Mouse (Mus musculus) limb, embryonic 11.5 days (tissue): ENCODE data around the gene Pde12. TPM values are rescaled to one million over a fixed set of nuclear protein-coding genes. Genes with fewer than 3 reads are reported as not detected.
"Not testable (repeated sequence)": the region's sequence is repeated elsewhere in the genome, so short reads cannot be mapped to it uniquely, and the experiment has no call there.

Source experiments
- ATAC-seq: fragments of 200-750 bp; cut with Nextera tagmentation; 2 replicates; pipeline ENCODE4 v1.8.0; 2017; ENCODE audit warnings: low read depth; ENCODE audit not compliant: insufficient number of reproducible peaks, low FRiP score, low TSS enrichment
- DNase-seq: peaks from one replicate; pipeline ENCODE4 v3.0.0-alpha.2; 2015; ENCODE audit warnings: low spot score
- H3K27ac ChIP-seq: fragments of 300-500 bp; sonication (generic); replicated peaks from 2 replicates; pipeline ENCODE4 v1.5.1; 2014; ENCODE audit warnings: low read depth, mild to moderate bottlenecking, low read length
- H3K27me3 ChIP-seq: fragments of 300-500 bp; sonication (generic); 2 replicates; pipeline ENCODE4 v1.6.1; 2014; ENCODE audit warnings: mild to moderate bottlenecking, low read length, mixed read lengths; ENCODE audit not compliant: control insufficient read depth, insufficient read depth
- H3K36me3 ChIP-seq: fragments of 300-500 bp; sonication (generic); 2 replicates; pipeline ENCODE4 v1.6.1; 2014; ENCODE audit warnings: mild to moderate bottlenecking, low read length, moderate library complexity, mixed read lengths; ENCODE audit not compliant: control insufficient read depth, insufficient read depth
- H3K4me1 ChIP-seq: fragments of 300-500 bp; sonication (generic); 2 replicates; pipeline ENCODE4 v1.6.1; 2014; ENCODE audit warnings: low read length, mixed read lengths; ENCODE audit not compliant: control insufficient read depth, insufficient read depth
- H3K4me2 ChIP-seq: fragments of 300-500 bp; sonication (generic); 2 replicates; pipeline ENCODE4 v1.6.1; 2014; ENCODE audit warnings: low read depth, mild to moderate bottlenecking, moderate library complexity; ENCODE audit not compliant: severe bottlenecking
- H3K4me3 ChIP-seq: fragments of 300-500 bp; sonication (generic); 2 replicates; pipeline ENCODE4 v1.5.1; 2014; ENCODE audit warnings: low read depth, low read length
- H3K9ac ChIP-seq: fragments of 300-500 bp; sonication (generic); 2 replicates; pipeline ENCODE4 v1.6.1; 2014; ENCODE audit warnings: mild to moderate bottlenecking, low read length
- H3K9me3 ChIP-seq: fragments of 300-500 bp; sonication (generic); 2 replicates; pipeline ENCODE4 v1.6.1; 2016; ENCODE audit warnings: low read length; ENCODE audit not compliant: control insufficient read depth
- WGBS: fragments of 180-500 bp; shearing (Covaris S2); extraction: QIAGEN DNeasy Blood & Tissue Kit; methylation state at CpG from one replicate; pipeline ENCODE4 v1.1.7; 2014; 5-methylcytosine and 5-hydroxymethylcytosine counted together
- polyA plus RNA-seq: library from polyadenylated mRNA; unstranded; fragments of >200 nt; fragmentation: Nextera tagmentation; extraction: Ambion mirVana; gene quantifications from 2 replicates; pipeline ENCODE4 v1.2.1, GENCODE M21; 2014

Pde12 gene
- 12.7 and 13.5 TPM in 2 replicates for polyA plus RNA-seq

GRCm38 (mm10) chr14:26669292-26670073 lies at the start of gene Pde12:
Gene Pde12 (minus strand): TSS chr14:26669883.
- peak within 1 kb of the TSS; percentile 77 for H3K27ac ChIP-seq
- peak within 1 kb of the TSS; percentile 96 for H3K4me3 ChIP-seq
- peak within 1 kb of the TSS; percentile 81 for H3K9ac ChIP-seq
- DNase-seq (peak; percentile 89), ATAC-seq (peak; percentile 87; the same call in 1 of the 2 replicates)
- H3K4me2 ChIP-seq = peak within 1 kb of the TSS; percentile 91
- under 1% methylated on average over 70 of the region's 70 CpGs for WGBS
- H3K9me3 ChIP-seq = no peaks in the 10 kb centered on the region
- H3K36me3 ChIP-seq = peaks cover 5% of the 10 kb centered on the region; the same call in 1 of the 2 replicates
- H3K4me1 ChIP-seq = 0 out of 2 replicates have a peak, but pooled peaks cover 3% of the 10 kb centered on the region
- H3K27me3 ChIP-seq = no peaks in the 10 kb centered on the region

GRCm38 (mm10) chr14:26705246-26705645 lies 35.6 kb upstream of the Pde12 start:
- H3K9ac ChIP-seq, H3K4me2 ChIP-seq, H3K4me1 ChIP-seq, H3K36me3 ChIP-seq, H3K27me3 ChIP-seq, ATAC-seq, H3K9me3 ChIP-seq, H3K27ac ChIP-seq, DNase-seq, H3K4me3 ChIP-seq: not testable (repeated sequence)
- WGBS = 86% methylated on average over 5 of the region's 5 CpGs

GRCm38 (mm10) chr14:26697912-26698311 lies 28.2 kb upstream of the Pde12 start:
- ATAC-seq = no peak
- Histone ChIP-seq H3K4me2 (no peak overlapping the region), H3K4me3 (no peak overlapping the region), H3K9me3 (no peaks in the 10 kb centered on the region), H3K9ac (no peak overlapping the region), H3K27me3 (no peaks in the 10 kb centered on the region), H3K36me3 (no peaks in the 10 kb centered on the region), H3K27ac (no peak overlapping the region), H3K4me1 (no peaks in the 10 kb centered on the region)
- DNase-seq = no peak

GRCm38 (mm10) chr14:26692974-26693373 lies 23.3 kb upstream of the Pde12 start, which contains the start of gene Dnah12:
Gene Dnah12 (plus strand): TSS chr14:26693274.
- H3K4me1 ChIP-seq = no peaks in the 10 kb centered on the region
- no peaks in the 10 kb centered on the region for H3K9me3 ChIP-seq
- no peaks in the 10 kb centered on the region for H3K27me3 ChIP-seq
- no peak within 1 kb of the TSS for H3K9ac ChIP-seq
- H3K4me3 ChIP-seq = no peak within 1 kb of the TSS
- no peak within 1 kb of the TSS for H3K4me2 ChIP-seq
- ATAC-seq (no peak), DNase-seq (no peak)
- 85% methylated on average over 3 of the region's 3 CpGs for WGBS
- no peak within 1 kb of the TSS for H3K27ac ChIP-seq
- H3K36me3 ChIP-seq = no peaks in the 10 kb centered on the region

- Histone ChIP-seq H3K9ac (no peak overlapping the region), H3K4me2 (no peak overlapping the region), H3K27ac (no peak overlapping the region), H3K36me3 (no peaks in the 10 kb centered on the region), H3K4me1 (no peaks in the 10 kb centered on the region), H3K9me3 (no peaks in the 10 kb centered on the region), H3K4me3 (no peak overlapping the region), H3K27me3 (no peaks in the 10 kb centered on the region)
- WGBS = 75% methylated on average over 2 of the region's 2 CpGs
- no peak for DNase-seq
- no peak for ATAC-seq
These were observed 21.7 kb upstream of the Pde12 start for GRCm38 (mm10) chr14:26691363-26691762.

- H3K4me2 ChIP-seq = no peak overlapping the region
- no peak overlapping the region for H3K27ac ChIP-seq
- ATAC-seq (no peak), DNase-seq (no peak)
- H3K4me1 ChIP-seq = no peaks in the 10 kb centered on the region
- H3K27me3 ChIP-seq = no peaks in the 10 kb centered on the region
- no peaks in the 10 kb centered on the region for H3K9me3 ChIP-seq
- H3K9ac ChIP-seq = no peak overlapping the region
- no peak overlapping the region for H3K4me3 ChIP-seq
- WGBS = 57% methylated on average over 2 of the region's 2 CpGs
- no peaks in the 10 kb centered on the region for H3K36me3 ChIP-seq
These were observed 21.0 kb upstream of the Pde12 start for GRCm38 (mm10) chr14:26690727-26691126.

GRCm38 (mm10) chr14:26675791-26676190 lies 6.1 kb upstream of the Pde12 start:
- H3K9ac ChIP-seq = no peak overlapping the region
- no peak for ATAC-seq
- H3K4me1 ChIP-seq = no peaks in the 10 kb centered on the region
- H3K27ac ChIP-seq = no peak overlapping the region
- H3K9me3 ChIP-seq = no peaks in the 10 kb centered on the region
- no peak overlapping the region for H3K4me3 ChIP-seq
- DNase-seq = no peak
- no peaks in the 10 kb centered on the region for H3K27me3 ChIP-seq
- 80% methylated on average over 5 of the region's 5 CpGs for WGBS
- no peaks in the 10 kb centered on the region for H3K36me3 ChIP-seq
- no peak overlapping the region for H3K4me2 ChIP-seq

- Histone ChIP-seq H3K27ac (no peak overlapping the region), H3K36me3 (no peaks in the 10 kb centered on the region), H3K4me2 (no peak overlapping the region), H3K9me3 (no peaks in the 10 kb centered on the region), H3K27me3 (no peaks in the 10 kb centered on the region), H3K9ac (no peak overlapping the region), H3K4me3 (no peak overlapping the region), H3K4me1 (no peaks in the 10 kb centered on the region)
- DNase-seq (peak; percentile 47), ATAC-seq (no peak)
- 20% methylated on average over 12 of the region's 12 CpGs for WGBS
These were observed 5.7 kb upstream of the Pde12 start for GRCm38 (mm10) chr14:26675371-26675770.
